Mouse (Mus musculus) embryo, embryonic 11 days (tissue): ENCODE measurements around the gene Zfp383.
"Not testable (repeated sequence)": the region's sequence is repeated elsewhere in the genome, so short reads cannot be mapped to it uniquely, and the experiment has no call there.

ENCODE experiments used
- DNase-seq: peaks from one replicate; pipeline ENCODE4 v3.0.0-alpha.2; 2015

Zfp383 gene

GRCm38 (mm10) chr7:29908130-29908950, at the start of gene Zfp383:
Gene Zfp383 (plus strand): TSS chr7:29908223.
- DNase-seq: peak; percentile 95

- DNase-seq: peak; percentile 93
Observed at GRCm38 (mm10) chr7:29859532-29860517, 48.2 kb upstream of the Zfp383 start, which contains the start of gene Zfp420. Gene Zfp420 (plus strand): TSS chr7:29859979.

GRCm38 (mm10) chr7:29861660-29862059, 46.4 kb upstream of the Zfp383 start:
- peak; percentile 3 for DNase-seq

- DNase-seq: no peak
Observed at GRCm38 (mm10) chr7:29874256-29874655, 33.8 kb upstream of the Zfp383 start.

- DNase-seq: not testable (repeated sequence)
Observed at GRCm38 (mm10) chr7:29877561-29877960, 30.5 kb upstream of the Zfp383 start.

- DNase-seq: no peak
Observed at GRCm38 (mm10) chr7:29880056-29880455, 28.0 kb upstream of the Zfp383 start.

GRCm38 (mm10) chr7:29880916-29881315, 27.1 kb upstream of the Zfp383 start:
- no peak for DNase-seq

- DNase-seq: no peak
Observed at GRCm38 (mm10) chr7:29890501-29890900, 17.5 kb upstream of the Zfp383 start.

- DNase-seq: no peak
Observed at GRCm38 (mm10) chr7:29892756-29893155, 15.3 kb upstream of the Zfp383 start.

GRCm38 (mm10) chr7:29898351-29898750, 9.7 kb upstream of the Zfp383 start:
- DNase-seq: no peak

GRCm38 (mm10) chr7:29904101-29904500, 3.9 kb upstream of the Zfp383 start:
- DNase-seq: no peak

- peak; percentile 94 for DNase-seq
Observed at GRCm38 (mm10) chr7:29905966-29906681, 1.9 kb upstream of the Zfp383 start, which contains the start of gene Zfp27. Gene Zfp27 (minus strand): TSS chr7:29906572.

GRCm38 (mm10) chr7:29906682-29907058, 1.4 kb upstream of the Zfp383 start:
- no peak for DNase-seq

- no peak for DNase-seq
Observed at GRCm38 (mm10) chr7:29907206-29907605, 817 bp upstream of the Zfp383 start.

- no peak for DNase-seq
Observed at GRCm38 (mm10) chr7:29910252-29910651, 2.2 kb downstream of the Zfp383 start.

- no peak for DNase-seq
Observed at GRCm38 (mm10) chr7:29912172-29912571, 4.1 kb downstream of the Zfp383 start.

GRCm38 (mm10) chr7:29917371-29918061, 9.5 kb downstream of the Zfp383 start:
- DNase-seq: no peak

- no peak for DNase-seq
Observed at GRCm38 (mm10) chr7:29918062-29918453, 10.0 kb downstream of the Zfp383 start.

GRCm38 (mm10) chr7:29921439-29922093, 13.5 kb downstream of the Zfp383 start:
- no peak for DNase-seq

- DNase-seq: no peak
Observed at GRCm38 (mm10) chr7:29922780-29923179, 14.8 kb downstream of the Zfp383 start.

- no peak for DNase-seq
Observed at GRCm38 (mm10) chr7:29938856-29939255, 30.8 kb downstream of the Zfp383 start.

GRCm38 (mm10) chr7:29941027-29941426, 33.0 kb downstream of the Zfp383 start:
- DNase-seq: no peak
